Mouse (Mus musculus) liver, adult 2 months (tissue): ENCODE results near the gene Lasp1. TPM values are rescaled to one million over a fixed set of nuclear protein-coding genes. Genes with fewer than 3 reads are reported as not detected.
"Not testable (repeated sequence)": the region's sequence is repeated elsewhere in the genome, so short reads cannot be mapped to it uniquely, and the experiment has no call there.

Experiments used
- DNase-seq: peaks from one replicate; pipeline ENCODE4 v3.0.0-alpha.2; 2011; ENCODE audit warnings: low read depth, low spot score; ENCODE audit errors: extremely low read depth
- H3K27ac ChIP-seq: fragments of 200-500 bp; replicated peaks from 2 replicates; pipeline ENCODE4 v1.5.1; 2012; ENCODE audit warnings: low read depth, mild to moderate bottlenecking, control low read depth, inconsistent platforms, low read length; ENCODE audit not compliant: insufficient read depth
- H3K27me3 ChIP-seq: fragments of 200-500 bp; 2 replicates; pipeline ENCODE4 v1.6.1; 2012; ENCODE audit warnings: mild to moderate bottlenecking, moderate library complexity, low read length, inconsistent platforms; ENCODE audit not compliant: control insufficient read depth, insufficient read depth
- H3K36me3 ChIP-seq: fragments of 200-500 bp; 2 replicates; pipeline ENCODE4 v1.6.1; 2012; ENCODE audit warnings: low read length, inconsistent platforms; ENCODE audit not compliant: control insufficient read depth, insufficient read depth
- H3K4me1 ChIP-seq: fragments of 200-500 bp; 2 replicates; pipeline ENCODE4 v1.6.1; 2011; ENCODE audit warnings: low read length; ENCODE audit not compliant: control insufficient read depth, insufficient read depth
- H3K4me3 ChIP-seq: fragments of 200-500 bp; 2 replicates; pipeline ENCODE4 v1.5.1; 2011; ENCODE audit warnings: low read depth, mild to moderate bottlenecking, control low read depth, low read length, moderate library complexity; ENCODE audit not compliant: insufficient read depth
- H3K79me2 ChIP-seq: fragments of 200-500 bp; 2 replicates; pipeline ENCODE4 v1.6.1; 2012; ENCODE audit warnings: inconsistent platforms, mild to moderate bottlenecking, low read length, moderate library complexity; ENCODE audit not compliant: control insufficient read depth, insufficient read depth
- H3K9ac ChIP-seq: fragments of 200-500 bp; 2 replicates; pipeline ENCODE4 v1.6.1; 2012; ENCODE audit warnings: low read depth, mild to moderate bottlenecking, control low read depth, inconsistent platforms, low read length
- CTCF ChIP-seq: fragments of 200-500 bp; IDR thresholded peaks from 2 replicates; pipeline ENCODE4 v1.5.1; 2011; ENCODE audit warnings: low read depth, low read length, control low read depth
- POLR2A ChIP-seq: fragments of 200-500 bp; IDR thresholded peaks from 2 replicates; pipeline ENCODE4 v1.6.1; 2011; ENCODE audit warnings: low read length, control low read depth; ENCODE audit not compliant: insufficient read depth; ENCODE audit errors: extremely low read depth
- WGBS: fragments of 180-500 bp; shearing (Covaris S2); methylation state at CpG from one replicate; pipeline ENCODE4 v1.1.7; 2018; 5-methylcytosine and 5-hydroxymethylcytosine counted together
- polyA plus RNA-seq: library from polyadenylated mRNA; depleted of rRNA; stranded (reverse); fragments of >200 nt; gene quantifications from 2 replicates; pipeline ENCODE4 v1.2.3, GENCODE M21; 2012
- total RNA-seq: library from RNA; depleted of rRNA; stranded (reverse); fragments of >200 nt; gene quantifications from 2 replicates; pipeline ENCODE4 v1.2.3, GENCODE M21; 2014

The Lasp1 gene
- total and polyA plus RNA-seq, 2 experiments, result 23.3 to 80.5 TPM

- 90% methylated on average over 7 of the region's 7 CpGs for WGBS
- H3K36me3 ChIP-seq, result peaks cover 12% of the 10 kb centered on the region
- no peak for DNase-seq
- H3K9ac ChIP-seq, result no peak overlapping the region
- no peak overlapping the region for H3K4me3 ChIP-seq
- H3K27me3 ChIP-seq, result no peaks in the 10 kb centered on the region
- peaks cover 14% of the 10 kb centered on the region; the same call in 1 of the 2 replicates for H3K79me2 ChIP-seq
- peaks cover 12% of the 10 kb centered on the region for H3K4me1 ChIP-seq
- H3K27ac ChIP-seq, result no peak overlapping the region
- TF ChIP-seq POLR2A (no peak), CTCF (no peak)
These were observed 30.6 kb downstream of the Lasp1 start for GRCm38 (mm10) chr11:97829365-97829764.

GRCm38 (mm10) chr11:97829913-97830476 is 31.2 kb downstream of the Lasp1 start:
- H3K9ac ChIP-seq, result no peak overlapping the region
- no peak overlapping the region for H3K4me3 ChIP-seq
- H3K79me2 ChIP-seq, result peaks cover 12% of the 10 kb centered on the region; the same call in 1 of the 2 replicates
- DNase-seq, result peak; percentile 33
- no peaks in the 10 kb centered on the region for H3K27me3 ChIP-seq
- TF ChIP-seq CTCF, result no peak
- TF ChIP-seq POLR2A, result no peak
- peak overlapping the region; percentile 55; the same call in 1 of the 2 replicates for H3K27ac ChIP-seq
- H3K4me1 ChIP-seq, result peaks cover 12% of the 10 kb centered on the region
- peaks cover 17% of the 10 kb centered on the region for H3K36me3 ChIP-seq
- 68% methylated on average over 12 of the region's 12 CpGs for WGBS

GRCm38 (mm10) chr11:97830501-97830900 is 31.7 kb downstream of the Lasp1 start:
- Histone ChIP-seq H3K4me1 (peaks cover 12% of the 10 kb centered on the region), H3K79me2 (peaks cover 11% of the 10 kb centered on the region; the same call in 1 of the 2 replicates), H3K4me3 (no peak overlapping the region), H3K27ac (no peak overlapping the region; the same call in 1 of the 2 replicates), H3K9ac (no peak overlapping the region), H3K27me3 (no peaks in the 10 kb centered on the region), H3K36me3 (peaks cover 20% of the 10 kb centered on the region)
- DNase-seq, result no peak
- WGBS, result 82% methylated on average over 6 of the region's 6 CpGs
- TF ChIP-seq POLR2A (no peak), CTCF (no peak)

GRCm38 (mm10) chr11:97832001-97832400 is 33.2 kb downstream of the Lasp1 start:
- no peak for DNase-seq
- no peak overlapping the region for H3K9ac ChIP-seq
- H3K79me2 ChIP-seq, result peaks cover 5% of the 10 kb centered on the region; the same call in 1 of the 2 replicates
- no peak overlapping the region for H3K4me3 ChIP-seq
- peaks cover 17% of the 10 kb centered on the region for H3K36me3 ChIP-seq
- peak overlapping the region; percentile 23 for H3K27ac ChIP-seq
- TF ChIP-seq POLR2A (no peak), CTCF (no peak)
- 47% methylated on average over 11 of the region's 11 CpGs for WGBS
- no peaks in the 10 kb centered on the region for H3K27me3 ChIP-seq
- H3K4me1 ChIP-seq, result peaks cover 14% of the 10 kb centered on the region

- DNase-seq, result no peak
- no peak overlapping the region for H3K4me3 ChIP-seq
- no peak overlapping the region for H3K27ac ChIP-seq
- H3K9ac ChIP-seq, result no peak overlapping the region
- WGBS, result 97% methylated on average over 15 of the region's 15 CpGs
- no peak for TF ChIP-seq POLR2A
- H3K79me2 ChIP-seq, result peaks cover 3% of the 10 kb centered on the region; the same call in 1 of the 2 replicates
- H3K4me1 ChIP-seq, result peaks cover 14% of the 10 kb centered on the region
- H3K27me3 ChIP-seq, result no peaks in the 10 kb centered on the region
- H3K36me3 ChIP-seq, result peaks cover 17% of the 10 kb centered on the region
These were observed 34.6 kb downstream of the Lasp1 start for GRCm38 (mm10) chr11:97833352-97833751.

GRCm38 (mm10) chr11:97836541-97836940 is 37.7 kb downstream of the Lasp1 start:
- Histone ChIP-seq H3K9ac (no peak overlapping the region), H3K4me3 (no peak overlapping the region), H3K36me3 (peaks cover 17% of the 10 kb centered on the region), H3K79me2 (peaks cover 3% of the 10 kb centered on the region; the same call in 1 of the 2 replicates), H3K27ac (peak overlapping the region; percentile 29), H3K4me1 (peaks cover 16% of the 10 kb centered on the region), H3K27me3 (no peaks in the 10 kb centered on the region)
- no peak for TF ChIP-seq CTCF
- no peak for TF ChIP-seq POLR2A
- DNase-seq, result no peak
- 60% methylated on average over 8 of the region's 8 CpGs for WGBS

- Histone ChIP-seq H3K27ac (peak overlapping the region; percentile 46), H3K4me1 (peaks cover 11% of the 10 kb centered on the region), H3K36me3 (peaks cover 17% of the 10 kb centered on the region)
- 46% methylated on average over 9 of the region's 9 CpGs for WGBS
- DNase-seq, result peak; percentile 22
- H3K4me3 ChIP-seq, H3K79me2 ChIP-seq, H3K9ac ChIP-seq, H3K27me3 ChIP-seq: not testable (repeated sequence)
These were observed 38.3 kb downstream of the Lasp1 start for GRCm38 (mm10) chr11:97837051-97837450.
